Mouse (Mus musculus) heart, postnatal 0 days (tissue): ENCODE measurements around the gene Pdzrn3.

Source experiments
- CTCF ChIP-seq: IDR thresholded peaks from 2 replicates; pipeline ENCODE4 v1.5.1; 2016; ENCODE audit warnings: antibody characterized with exemption, control low read depth, low read depth
- EP300 ChIP-seq: IDR thresholded peaks from 2 replicates; pipeline ENCODE4 v1.6.1; 2016; ENCODE audit warnings: antibody characterized with exemption, low read depth

GRCm38 (mm10) chr6:101310491-101310890 lies 67.2 kb downstream of the Pdzrn3 start:
- TF ChIP-seq EP300 = no peak
- TF ChIP-seq CTCF = no peak
